Mouse (Mus musculus): ENCODE results near the gene Cyp2t4.

DNA sequence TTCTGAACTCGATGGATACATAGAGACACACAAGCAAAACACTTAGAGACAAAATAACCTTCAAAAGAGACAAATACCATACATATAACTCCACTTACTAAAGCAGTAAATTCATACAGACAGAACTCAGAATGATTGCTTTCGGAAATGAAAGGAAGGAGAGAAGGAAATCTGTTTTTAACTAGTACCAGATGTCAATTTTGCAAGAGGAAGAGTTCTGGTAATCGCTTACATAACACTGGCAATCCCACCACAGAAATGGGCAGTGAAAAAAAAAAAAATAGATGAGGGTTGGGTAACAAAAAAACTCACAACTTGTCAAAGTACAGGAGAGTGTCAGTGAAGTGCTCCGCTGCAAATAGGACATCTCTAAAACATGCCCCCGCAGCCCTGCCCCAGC lies 48.6 kb upstream of the Cyp2t4 start:
- TF ChIP-seq E2F4 (IDR thresholded peaks at IDR 0.05; ENCODE audit: insufficient read depth) = no peak
- TF ChIP-seq POLR2A (IDR thresholded peaks at IDR 0.05; ENCODE audit: insufficient read length, low read depth) = no peak
- no peak for TF ChIP-seq CEBPB (IDR thresholded peaks at IDR 0.05; ENCODE audit: insufficient read depth, poor library complexity, severe bottlenecking)
- TF ChIP-seq MAX (IDR thresholded peaks at IDR 0.05; ENCODE audit: low read depth) = no peak
- TF ChIP-seq TCF3 (IDR thresholded peaks at IDR 0.05; ENCODE audit: insufficient read length, low read depth) = no peak
- TF ChIP-seq USF1 (IDR thresholded peaks at IDR 0.05; ENCODE audit: low read depth) = no peak
- no peak for TF ChIP-seq MYOD1 (IDR thresholded peaks at IDR 0.05; ENCODE audit: control insufficient read depth in 1 of 3, insufficient read length in 2 of 3, low read depth in 2 of 3)
- no peak for TF ChIP-seq TCF12 (IDR thresholded peaks at IDR 0.05; ENCODE audit: insufficient read depth, poor library complexity, severe bottlenecking)
- TF ChIP-seq MYOG (IDR thresholded peaks at IDR 0.05; ENCODE audit: control insufficient read depth in 1 of 3, insufficient read depth in 1 of 3, insufficient read length in 2 of 3, low read depth in 2 of 3) = no peak

Data from myocyte (in vitro differentiated cells).